Mouse (Mus musculus): ENCODE results near the gene Mymx.

DNA sequence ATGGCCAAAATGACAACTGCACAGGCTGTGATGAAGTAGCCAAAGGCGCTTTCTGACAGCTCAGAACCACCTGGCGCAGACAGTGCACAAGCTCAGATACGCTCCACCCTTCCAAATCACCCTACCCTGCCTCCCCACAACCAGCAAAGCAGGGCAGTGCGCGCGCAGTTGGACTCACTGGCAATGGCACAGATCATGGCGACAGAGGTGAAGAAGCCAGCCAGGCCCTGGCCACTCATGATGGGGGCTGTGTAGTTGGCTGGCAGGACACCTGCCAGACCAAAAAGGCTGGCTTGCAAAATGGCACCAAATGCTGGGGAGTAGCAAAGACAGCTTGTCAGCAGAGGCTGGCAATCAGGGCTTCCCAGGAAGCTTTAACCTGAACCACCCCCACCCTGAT is 12.7 kb downstream of the Mymx start:
- TF ChIP-seq POLR2A (IDR thresholded peaks at IDR 0.05; ENCODE audit: low read depth, low read length) (no peak), CTCF (conservative IDR thresholded peaks at IDR 0.05; ENCODE audit: insufficient read depth, insufficient read length, low read depth, low read length) (no peak)
